Mouse (Mus musculus): Measurements from ENCODE around the gene Zfp512.

DNA sequence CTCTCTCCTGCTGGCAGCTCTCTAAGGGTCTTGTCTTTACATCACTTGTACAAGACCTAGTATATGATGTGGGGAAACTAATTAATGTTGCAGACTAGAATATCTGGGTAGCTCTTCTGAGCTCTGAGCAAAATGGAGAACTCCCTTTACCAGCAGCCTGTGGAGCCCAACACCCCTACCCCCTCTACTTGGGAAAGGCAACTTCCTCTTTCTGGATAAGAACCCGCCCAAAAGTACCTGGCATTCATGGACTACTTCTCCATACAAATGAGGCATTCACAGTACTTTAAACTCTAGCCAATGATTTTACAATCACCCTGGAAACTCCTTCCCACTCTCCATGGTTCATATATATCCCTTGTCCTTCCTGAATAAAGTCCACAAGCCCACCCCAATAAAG lies 60.2 kb downstream of the Zfp512 start:
- TF ChIP-seq CTCF (IDR thresholded peaks at IDR 0.05; ENCODE audit: low read depth, low read length), result no peak
- no peak for TF ChIP-seq POLR2A (IDR thresholded peaks at IDR 0.05; ENCODE audit: borderline replicate concordance, low read depth, low read length)
